Mouse (Mus musculus): Measurements from ENCODE around the gene Xrcc6. TPM values are rescaled to one million over a fixed set of nuclear protein-coding genes. Genes with fewer than 3 reads are reported as not detected.

Xrcc6 gene
- polyA plus RNA-seq (2012; ENCODE audit: low replicate concordance): 5.0 and 6.1 TPM in 2 replicates

GRCm38 (mm10) chr15:81987646-81988045 is at the start of gene Xrcc6:
Gene Xrcc6, plus strand, starts transcription at chr15:81987835.

GRCm38 (mm10) chr15:81960171-81961077 is 27.2 kb upstream of the Xrcc6 start, which contains the start of gene Pmm1:
Gene Pmm1, minus strand, starts transcription at chr15:81960930.

GRCm38 (mm10) chr15:81980321-81980720 is 7.3 kb upstream of the Xrcc6 start, which contains the start of gene 1700029P11Rik:
Gene 1700029P11Rik, plus strand, starts transcription at chr15:81980540.

GRCm38 (mm10) chr15:82033762-82034161 is 46.1 kb downstream of the Xrcc6 start, which contains the start of gene Desi1:
Gene Desi1, minus strand, starts transcription at chr15:82033862.

GRCm38 (mm10) chr15:82047080-82047883 is 59.6 kb downstream of the Xrcc6 start, which contains the start of gene Snu13:
Gene Snu13, minus strand, starts transcription at chr15:82047598.

GRCm38 (mm10) chr15:82058719-82059201 is 71.1 kb downstream of the Xrcc6 start, which contains the start of gene 4930407I10Rik:
Gene 4930407I10Rik, plus strand, starts transcription at chr15:82059151.

GRCm38 (mm10) chr15:82069898-82070297 is 82.3 kb downstream of the Xrcc6 start, which contains the start of gene Mei1:
Gene Mei1, plus strand, starts transcription at chr15:82069996.

Other genes starting within 250 kb of the Xrcc6 start
- gene Zc3h7b, start 242.8 kb upstream of the Xrcc6 start, polyA plus RNA-seq (2012; ENCODE audit: low replicate concordance): 33.5 and 48.1 TPM in 2 replicates
- gene Rangap1, start 242.3 kb upstream of the Xrcc6 start, polyA plus RNA-seq (2012; ENCODE audit: low replicate concordance): 92.8 and 163 TPM in 2 replicates
- 27.1 and 77.8 TPM in 2 replicates for gene Tef, start 185.4 kb upstream of the Xrcc6 start, polyA plus RNA-seq (2012; ENCODE audit: low replicate concordance)
- gene Tob2, start 129.0 kb upstream of the Xrcc6 start, polyA plus RNA-seq (2012; ENCODE audit: low replicate concordance): 109 and 267 TPM in 2 replicates
- 3.0 and 6.6 TPM in 2 replicates for gene Phf5a, start 115.9 kb upstream of the Xrcc6 start, polyA plus RNA-seq (2012; ENCODE audit: low replicate concordance)
- gene Aco2, start 115.5 kb upstream of the Xrcc6 start, polyA plus RNA-seq (2012; ENCODE audit: low replicate concordance): 92.0 and 94.8 TPM in 2 replicates
- gene Polr3h, start 61.6 kb upstream of the Xrcc6 start, polyA plus RNA-seq (2012; ENCODE audit: low replicate concordance): 16.6 and 37.4 TPM in 2 replicates
- 0.39 and 0.89 TPM in 2 replicates for gene Csdc2, start 51.1 kb upstream of the Xrcc6 start, polyA plus RNA-seq (2012; ENCODE audit: low replicate concordance)
- gene Pmm1, start 26.9 kb upstream of the Xrcc6 start, polyA plus RNA-seq (2012; ENCODE audit: low replicate concordance): 26.9 and 27.3 TPM in 2 replicates
- not detected in 2 replicates for gene 1700029P11Rik, start 7.3 kb upstream of the Xrcc6 start, polyA plus RNA-seq (2012; ENCODE audit: low replicate concordance)
- 43.0 and 47.0 TPM in 2 replicates for gene Desi1, start 46.0 kb downstream of the Xrcc6 start, polyA plus RNA-seq (2012; ENCODE audit: low replicate concordance)
- 7.1 and 99.6 TPM in 2 replicates for gene Snu13, start 59.8 kb downstream of the Xrcc6 start, polyA plus RNA-seq (2012; ENCODE audit: low replicate concordance)
- 0.03 TPM in 1 of 2 replicates, not detected in the other for gene 4930407I10Rik, start 71.3 kb downstream of the Xrcc6 start, polyA plus RNA-seq (2012; ENCODE audit: low replicate concordance)
- gene Mei1, start 82.2 kb downstream of the Xrcc6 start, polyA plus RNA-seq (2012; ENCODE audit: low replicate concordance): not detected in 2 replicates
- gene Ccdc134, start 140.1 kb downstream of the Xrcc6 start, polyA plus RNA-seq (2012; ENCODE audit: low replicate concordance): 7.4 and 30.9 TPM in 2 replicates
- 411 and 943 TPM in 2 replicates for gene Srebf2, start 159.3 kb downstream of the Xrcc6 start, polyA plus RNA-seq (2012; ENCODE audit: low replicate concordance)
- gene Shisa8, start 225.0 kb downstream of the Xrcc6 start, polyA plus RNA-seq (2012; ENCODE audit: low replicate concordance): 20.6 and 47.5 TPM in 2 replicates
- 331 and 554 TPM in 2 replicates for gene Tnfrsf13c, start 236.5 kb downstream of the Xrcc6 start, polyA plus RNA-seq (2012; ENCODE audit: low replicate concordance)

All from hematopoietic multipotent progenitor cell, adult 10-12 weeks (in vitro differentiated cells).